Mouse (Mus musculus) heart, embryonic 14.5 days (tissue): ENCODE measurements around the gene Rdx. TPM values are rescaled to one million over a fixed set of nuclear protein-coding genes. Genes with fewer than 3 reads are reported as not detected.

ENCODE experiments used
- ATAC-seq: fragments of 200-750 bp; cut with Nextera tagmentation; 2 replicates; pipeline ENCODE4 v1.8.0; 2017; ENCODE audit warnings: low read depth, moderate TSS enrichment; ENCODE audit not compliant: insufficient number of reproducible peaks, insufficient read depth, low FRiP score
- H3K27ac ChIP-seq, 2 experiments: fragments of 200-500 bp in 1 of 2; fragments of 300-500 bp in 1 of 2; sonication (generic) in 1 of 2; replicated peaks in 1 of 2; 2 replicates each; pipeline ENCODE4 v1.5.1; 2012 to 2014; ENCODE audit warnings: low read depth in 2 of 2, low read length in 2 of 2, control low read depth in 1 of 2, mild to moderate bottlenecking in 1 of 2, mixed read lengths in 1 of 2; ENCODE audit not compliant: control insufficient read depth in 1 of 2, insufficient read depth in 1 of 2
- H3K27me3 ChIP-seq: fragments of 300-500 bp; sonication (generic); 2 replicates; pipeline ENCODE4 v1.6.1; 2014; ENCODE audit warnings: mild to moderate bottlenecking, low read length, control low read depth; ENCODE audit not compliant: control insufficient read depth, insufficient read depth
- H3K36me3 ChIP-seq: fragments of 300-500 bp; sonication (generic); 2 replicates; pipeline ENCODE4 v1.6.1; 2014; ENCODE audit warnings: mild to moderate bottlenecking, control low read depth, low read length, mixed read lengths; ENCODE audit not compliant: control insufficient read depth, insufficient read depth
- H3K4me1 ChIP-seq, 2 experiments: fragments of 200-500 bp in 1 of 2; fragments of 300-500 bp in 1 of 2; sonication (generic) in 1 of 2; 2 replicates each; pipeline ENCODE4 v1.6.1; 2012 to 2014; ENCODE audit warnings: low read length in 2 of 2, control low read depth in 1 of 2, mixed read lengths in 1 of 2; ENCODE audit not compliant: control insufficient read depth in 2 of 2, insufficient read depth in 2 of 2
- H3K4me2 ChIP-seq: fragments of 300-500 bp; sonication (generic); 2 replicates; pipeline ENCODE4 v1.6.1; 2014; ENCODE audit warnings: mild to moderate bottlenecking, low read length
- H3K4me3 ChIP-seq, 2 experiments: fragments of 200-500 bp in 1 of 2; fragments of 300-500 bp in 1 of 2; sonication (generic) in 1 of 2; 2 replicates each; pipeline ENCODE4 v1.5.1; 2012 to 2014; ENCODE audit warnings: low read length in 2 of 2, mild to moderate bottlenecking in 2 of 2, control low read depth in 1 of 2, low read depth in 1 of 2, moderate library complexity in 1 of 2; ENCODE audit not compliant: control insufficient read depth in 1 of 2, insufficient read depth in 1 of 2
- H3K9ac ChIP-seq: fragments of 300-500 bp; sonication (generic); 2 replicates; pipeline ENCODE4 v1.6.1; 2014; ENCODE audit warnings: mild to moderate bottlenecking, low read length
- H3K9me3 ChIP-seq: fragments of 300-500 bp; sonication (generic); 2 replicates; pipeline ENCODE4 v1.6.1; 2016; ENCODE audit warnings: low read length, control low read depth; ENCODE audit not compliant: control insufficient read depth
- WGBS: fragments of 180-500 bp; shearing (Covaris S2); extraction: QIAGEN DNeasy Blood & Tissue Kit; methylation state at CpG from one replicate; pipeline ENCODE4 v1.1.7; 2014; 5-methylcytosine and 5-hydroxymethylcytosine counted together
- polyA plus RNA-seq: library from polyadenylated mRNA; unstranded; fragments of >200 nt; fragmentation: Nextera tagmentation; extraction: Ambion mirVana; gene quantifications from 2 replicates; pipeline ENCODE4 v1.2.1, GENCODE M21; 2014

Gene Rdx
- polyA plus RNA-seq, 1 experiment from 2014 or later = 141 TPM

DNA sequence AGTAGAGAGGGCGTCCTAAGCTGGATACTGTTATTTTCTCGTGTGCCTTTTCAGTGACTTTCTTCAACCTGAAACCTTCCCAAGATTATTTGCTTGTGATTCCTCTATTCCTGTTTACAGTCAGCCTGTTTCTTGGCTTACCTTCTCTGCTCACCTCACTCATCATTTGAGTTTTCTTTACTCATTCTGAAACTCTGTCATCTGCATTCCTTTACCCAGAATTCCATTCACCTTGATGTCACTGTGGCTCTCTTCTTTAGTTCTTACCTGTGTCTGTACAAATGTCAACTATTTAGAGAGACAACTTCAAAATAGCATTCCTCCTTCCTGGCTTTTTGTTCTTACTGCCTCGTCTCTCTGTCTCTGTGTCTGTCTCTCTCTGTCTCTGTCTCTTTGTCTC is 29.9 kb upstream of the Rdx start:
- H3K4me1 ChIP-seq = no peaks in the 10 kb centered on the region
- no peaks in the 10 kb centered on the region for H3K27me3 ChIP-seq
- no peak overlapping the region for H3K4me2 ChIP-seq
- no peak for ATAC-seq
- H3K27ac ChIP-seq = no peak overlapping the region
- no peak overlapping the region for H3K4me3 ChIP-seq
- no peaks in the 10 kb centered on the region for H3K9me3 ChIP-seq
- WGBS = 71% methylated on average over 3 of the region's 3 CpGs
- H3K36me3 ChIP-seq = no peaks in the 10 kb centered on the region
- H3K9ac ChIP-seq = no peak overlapping the region

DNA sequence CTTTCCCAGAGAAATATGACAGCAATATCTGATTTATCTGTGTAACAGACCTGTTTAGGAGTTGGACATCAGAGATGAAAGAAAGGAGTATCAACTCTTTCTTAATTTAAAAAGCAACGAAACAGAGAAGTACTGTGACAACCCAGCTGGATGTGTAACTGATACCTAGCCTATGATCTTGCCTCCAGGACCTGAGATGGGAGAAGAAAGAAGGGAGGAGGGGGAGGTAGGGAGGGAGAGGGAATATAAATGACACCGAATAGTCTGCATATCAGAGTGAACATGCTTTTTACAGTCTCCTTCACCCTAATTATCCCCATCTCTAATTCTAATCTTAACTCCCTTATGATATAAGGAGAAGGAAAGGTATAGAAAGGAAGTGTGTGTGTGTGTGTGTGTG is 29.1 kb upstream of the Rdx start:
- WGBS = 67% methylated on average over 2 of the region's 2 CpGs
- H3K36me3 ChIP-seq = no peaks in the 10 kb centered on the region
- H3K27ac ChIP-seq = no peak overlapping the region
- no peaks in the 10 kb centered on the region for H3K9me3 ChIP-seq
- no peaks in the 10 kb centered on the region for H3K4me1 ChIP-seq
- no peaks in the 10 kb centered on the region for H3K27me3 ChIP-seq
- no peak overlapping the region for H3K4me3 ChIP-seq
- no peak overlapping the region for H3K4me2 ChIP-seq
- ATAC-seq = no peak
- H3K9ac ChIP-seq = no peak overlapping the region

DNA sequence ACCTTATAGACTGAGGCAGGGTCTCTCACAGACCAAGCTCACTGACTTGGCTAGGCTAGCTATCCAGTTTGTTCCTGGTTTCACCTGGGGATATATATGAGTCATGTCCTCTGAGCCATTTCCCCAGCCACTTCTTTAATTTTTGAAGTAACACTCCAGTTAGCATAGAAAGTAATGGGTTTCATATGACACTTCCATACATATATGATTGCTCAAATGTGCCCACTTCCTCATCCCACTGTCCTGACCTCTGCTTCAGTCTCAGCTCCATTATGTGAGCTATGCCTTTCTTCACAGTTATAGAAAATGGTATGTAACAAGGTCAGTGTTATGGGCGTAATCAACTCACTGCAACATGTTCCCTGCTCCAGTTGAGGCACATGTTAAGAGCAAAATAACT is 28.5 kb upstream of the Rdx start:
- no peaks in the 10 kb centered on the region for H3K9me3 ChIP-seq
- no peak overlapping the region for H3K4me3 ChIP-seq
- H3K4me2 ChIP-seq = no peak overlapping the region
- H3K36me3 ChIP-seq = no peaks in the 10 kb centered on the region
- H3K4me1 ChIP-seq = no peaks in the 10 kb centered on the region
- no peak for ATAC-seq
- no peak overlapping the region for H3K9ac ChIP-seq
- 80% methylated on average over 1 of the region's 1 CpGs for WGBS
- H3K27ac ChIP-seq = no peak overlapping the region
- H3K27me3 ChIP-seq = no peaks in the 10 kb centered on the region

DNA sequence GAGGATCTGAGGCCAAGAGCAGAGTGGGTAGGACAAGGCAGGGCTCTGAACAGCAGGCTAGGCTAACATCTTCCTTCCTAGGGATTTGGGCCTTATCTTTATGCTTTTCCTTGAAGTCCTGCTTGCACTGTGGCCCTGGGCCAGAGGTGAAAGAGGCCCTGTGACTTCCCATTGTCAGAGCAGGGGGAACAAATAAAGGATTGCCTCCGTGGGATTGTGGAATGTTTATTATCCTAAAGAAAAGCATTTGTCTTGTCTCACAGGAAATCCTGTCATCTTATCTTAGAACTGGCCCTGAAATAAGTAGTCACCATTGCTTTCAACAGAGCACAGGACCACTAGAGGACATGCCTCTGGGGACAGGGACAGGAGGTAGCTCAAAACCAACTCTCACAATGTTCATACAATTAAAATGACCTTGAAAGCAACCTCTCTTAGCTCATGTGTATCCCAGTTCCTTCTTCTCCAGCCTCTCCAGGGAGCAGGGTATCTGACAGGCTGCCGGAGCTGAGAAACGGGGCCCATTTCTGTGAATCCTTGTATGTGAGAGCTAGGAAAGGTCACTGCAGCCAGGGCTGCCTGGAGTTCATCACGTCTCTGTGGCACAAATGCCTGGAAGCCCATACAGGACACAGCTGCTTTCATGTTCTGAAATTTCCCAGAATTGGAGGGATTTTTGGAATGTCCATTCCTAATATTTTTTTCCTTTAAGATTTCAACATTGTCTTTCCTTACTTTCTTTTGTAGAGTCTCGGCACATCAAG is 19.5 kb upstream of the Rdx start:
- peak overlapping the region; percentile 27 for H3K9ac ChIP-seq
- ATAC-seq = peak; percentile 83
- 15% methylated on average over 5 of the region's 5 CpGs for WGBS
- H3K4me2 ChIP-seq = peak overlapping the region; percentile 21; the same call in 1 of the 2 replicates
- no peaks in the 10 kb centered on the region for H3K36me3 ChIP-seq
- peaks cover 7 to 12% of the 10 kb centered on the region in 2 experiments; a peak in 3 of 4 replicates for H3K4me1 ChIP-seq
- no peaks in the 10 kb centered on the region for H3K27me3 ChIP-seq
- H3K9me3 ChIP-seq = no peaks in the 10 kb centered on the region
- no peak overlapping the region for H3K4me3 ChIP-seq
- H3K27ac ChIP-seq = peak overlapping the region; percentile 68 to 76

DNA sequence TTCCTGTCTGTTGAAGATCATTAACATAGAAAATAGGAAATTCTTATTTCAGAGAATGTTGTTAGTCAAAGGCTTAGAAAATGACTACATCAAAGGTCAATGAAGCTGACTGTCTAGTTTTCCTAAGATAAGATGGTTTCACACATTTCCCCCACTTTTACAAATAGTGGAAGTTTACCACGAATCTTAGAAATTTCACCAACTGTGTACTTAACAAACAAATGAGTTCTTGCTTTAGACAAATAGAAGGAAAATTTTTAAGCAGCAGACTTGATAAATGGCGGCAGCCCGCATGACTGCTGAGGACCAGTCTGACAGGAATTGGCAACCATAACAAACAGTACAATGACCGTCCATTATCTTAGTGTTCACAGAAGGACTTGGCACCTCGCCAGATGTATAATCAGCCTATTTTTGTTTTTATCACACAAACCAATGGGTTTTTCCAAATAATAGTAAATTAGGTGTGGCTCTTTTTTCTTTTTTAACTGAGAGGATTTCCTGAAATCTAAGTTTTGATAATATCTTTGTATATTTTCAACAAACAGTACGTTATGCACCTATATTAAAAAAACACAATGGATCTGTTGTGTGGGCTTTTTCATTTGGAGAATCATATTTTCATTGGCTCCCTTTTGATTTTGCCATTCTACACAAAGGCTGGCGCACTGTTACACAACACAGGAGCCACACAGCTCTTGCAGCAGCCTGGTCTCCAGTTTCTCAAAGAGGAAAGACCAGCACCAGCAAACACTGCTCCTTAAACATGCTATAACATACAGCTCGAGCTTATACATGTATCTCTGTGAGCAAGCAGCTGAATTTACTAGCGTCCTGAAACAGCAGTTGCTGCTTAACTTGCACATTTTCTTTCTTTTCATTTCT is 18.2 kb upstream of the Rdx start:
- H3K4me2 ChIP-seq = no peak overlapping the region
- no peaks in the 10 kb centered on the region for H3K36me3 ChIP-seq
- no peaks in the 10 kb centered on the region for H3K9me3 ChIP-seq
- peaks cover 7 to 12% of the 10 kb centered on the region in 2 experiments; a peak in 3 of 4 replicates for H3K4me1 ChIP-seq
- H3K4me3 ChIP-seq = no peak overlapping the region
- H3K27me3 ChIP-seq = no peaks in the 10 kb centered on the region
- peak overlapping the region in 1 of 2 experiments; percentile 47; a peak in 1 of 4 replicates for H3K27ac ChIP-seq
- no peak overlapping the region for H3K9ac ChIP-seq
- no peak for ATAC-seq
- 45% methylated on average over 9 of the region's 9 CpGs for WGBS

DNA sequence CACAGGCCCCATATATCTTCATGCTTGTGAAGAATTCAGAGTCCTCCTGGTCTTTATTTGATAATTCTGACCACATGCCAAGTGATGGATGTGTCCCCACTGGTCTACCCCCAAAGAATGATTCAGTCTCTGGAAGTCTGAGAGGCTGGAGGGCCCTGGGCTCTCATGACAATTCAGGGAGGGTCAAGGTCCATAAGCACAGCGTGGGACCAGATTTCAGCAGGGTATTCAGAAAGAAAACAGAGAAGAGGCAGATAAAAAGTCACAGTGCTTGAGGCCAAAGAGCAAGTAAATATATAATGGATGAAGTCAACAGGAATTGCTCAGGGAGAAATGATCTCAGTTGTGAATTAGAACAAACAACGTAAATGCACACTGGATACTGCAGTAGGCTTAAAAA is 15.5 kb upstream of the Rdx start:
- no peak overlapping the region for H3K4me3 ChIP-seq
- no peaks in the 10 kb centered on the region for H3K9me3 ChIP-seq
- no peak for ATAC-seq
- H3K4me1 ChIP-seq = peaks cover 7 to 12% of the 10 kb centered on the region in 2 experiments; a peak in 3 of 4 replicates
- H3K4me2 ChIP-seq = no peak overlapping the region
- WGBS = 59% methylated on average over 2 of the region's 2 CpGs
- H3K9ac ChIP-seq = no peak overlapping the region
- no peak overlapping the region for H3K27ac ChIP-seq
- no peaks in the 10 kb centered on the region for H3K36me3 ChIP-seq
- H3K27me3 ChIP-seq = no peaks in the 10 kb centered on the region

DNA sequence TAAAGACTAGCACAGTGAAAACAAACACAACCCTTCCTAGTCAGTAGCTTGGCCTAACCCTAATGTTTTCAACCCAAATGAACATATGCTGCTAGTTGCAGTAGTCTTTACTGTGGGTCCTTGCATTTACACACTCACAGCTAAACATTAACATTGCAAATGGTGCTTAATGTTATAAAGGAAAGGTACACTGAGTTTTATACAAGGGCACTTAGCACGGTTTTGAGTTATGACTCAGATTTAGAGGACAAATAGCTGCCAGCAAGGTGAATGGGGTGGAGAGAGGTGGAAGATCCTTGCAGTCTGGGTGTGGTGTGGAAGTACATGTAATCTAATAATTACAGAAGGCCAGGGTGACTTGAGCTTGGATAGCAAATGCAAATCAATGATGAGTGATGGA is 9.5 kb upstream of the Rdx start:
- 77% methylated on average over 1 of the region's 1 CpGs for WGBS
- H3K9me3 ChIP-seq = 0 out of 2 replicates have a peak, but pooled peaks cover 3% of the 10 kb centered on the region
- no peaks in the 10 kb centered on the region for H3K36me3 ChIP-seq
- H3K4me2 ChIP-seq = no peak overlapping the region
- no peak for ATAC-seq
- no peak overlapping the region for H3K4me3 ChIP-seq
- no peaks in the 10 kb centered on the region for H3K27me3 ChIP-seq
- no peak overlapping the region for H3K9ac ChIP-seq
- no peaks in the 10 kb centered on the region for H3K4me1 ChIP-seq
- H3K27ac ChIP-seq = no peak overlapping the region
